Mouse (Mus musculus) liver (tissue): Measurements from ENCODE around the gene Anapc15-ps.
A peak's percentile ranks its signal among the peaks of the same experiment; 100 is the strongest.

Experiments used
- DNase-seq: peaks from one replicate; pipeline ENCODE4 v3.0.0-alpha.2; 2020; ENCODE audit warnings: mixed read lengths

Gene Anapc15-ps

GRCm38 (mm10) chr10:95673351-95673750, at the start of gene Anapc15-ps:
Gene Anapc15-ps, minus strand, starts transcription at chr10:95673451.
- DNase-seq, result no peak

- peak; percentile 52 for DNase-seq
These were observed 49.0 kb upstream of the Anapc15-ps start for GRCm38 (mm10) chr10:95722203-95722611.

- DNase-seq, result no peak
These were observed 47.0 kb upstream of the Anapc15-ps start for GRCm38 (mm10) chr10:95720181-95720798.

- peak; percentile 18 for DNase-seq
These were observed 46.2 kb upstream of the Anapc15-ps start for GRCm38 (mm10) chr10:95719472-95719871.

GRCm38 (mm10) chr10:95718760-95719159, 45.5 kb upstream of the Anapc15-ps start:
- DNase-seq, result no peak

GRCm38 (mm10) chr10:95717106-95717680, 43.9 kb upstream of the Anapc15-ps start:
- no peak for DNase-seq

GRCm38 (mm10) chr10:95715687-95716086, 42.4 kb upstream of the Anapc15-ps start:
- no peak for DNase-seq

GRCm38 (mm10) chr10:95712221-95712620, 39.0 kb upstream of the Anapc15-ps start:
- DNase-seq, result no peak

- no peak for DNase-seq
These were observed 36.8 kb upstream of the Anapc15-ps start for GRCm38 (mm10) chr10:95709903-95710660.

- no peak for DNase-seq
These were observed 36.1 kb upstream of the Anapc15-ps start for GRCm38 (mm10) chr10:95709143-95709880.

- no peak for DNase-seq
These were observed 34.8 kb upstream of the Anapc15-ps start for GRCm38 (mm10) chr10:95708001-95708400.

GRCm38 (mm10) chr10:95706867-95707266, 33.6 kb upstream of the Anapc15-ps start:
- DNase-seq, result no peak

- DNase-seq, result no peak
These were observed 32.5 kb upstream of the Anapc15-ps start for GRCm38 (mm10) chr10:95705747-95706146.

GRCm38 (mm10) chr10:95704847-95705246, 31.6 kb upstream of the Anapc15-ps start:
- DNase-seq, result no peak

GRCm38 (mm10) chr10:95703730-95704129, 30.5 kb upstream of the Anapc15-ps start:
- no peak for DNase-seq

GRCm38 (mm10) chr10:95700422-95700821, 27.2 kb upstream of the Anapc15-ps start:
- DNase-seq, result no peak

- no peak for DNase-seq
These were observed 25.9 kb upstream of the Anapc15-ps start for GRCm38 (mm10) chr10:95698920-95699714.

- DNase-seq, result no peak
These were observed 23.0 kb upstream of the Anapc15-ps start for GRCm38 (mm10) chr10:95696253-95696641.

GRCm38 (mm10) chr10:95695603-95696252, 22.5 kb upstream of the Anapc15-ps start:
- DNase-seq, result no peak

- DNase-seq, result no peak
These were observed 21.5 kb upstream of the Anapc15-ps start for GRCm38 (mm10) chr10:95694559-95695251.

GRCm38 (mm10) chr10:95691347-95691746, 18.1 kb upstream of the Anapc15-ps start:
- no peak for DNase-seq
